In genomic region chr1:91618527-91619135, GRCm38 (mm10) we compare ENCODE assay signal across 14 mouse cellular contexts.
DNase-seq lines count a peak whose midpoint lies in the region; ATAC-seq lines count a peak whose summit lies in the region.
"Had no signal": no experiment of that assay in that cellular context is flagged by ENCODE, and none has a peak within 500 bp of the region (broad histone marks: within the 10 kb centered on the region; RNA-seq: fewer than 3 reads in every experiment).

No protein-coding gene starts in this region.

- 53% methylated on average over 14 of the region's 14 CpGs for WGBS in kidney, embryonic 15.5 days
- WGBS in forebrain, embryonic 16.5 days = 55% methylated on average over 14 of the region's 14 CpGs

- H3K4me3 ChIP-seq in kidney, embryonic 15.5 days (replicated peaks) = no peak overlapping the region
- H3K4me3 ChIP-seq in forebrain, embryonic 16.5 days (replicated peaks; ENCODE audit: low read length) = no peak overlapping the region
- H3K4me3 ChIP-seq: heart, embryonic 13.5 days; midbrain, embryonic 12.5 days; neural tube, embryonic 12.5 days had no signal

- H3K9ac ChIP-seq in kidney, embryonic 15.5 days = no peak overlapping the region
- no peak overlapping the region for H3K9ac ChIP-seq in forebrain, embryonic 16.5 days (replicated peaks; ENCODE audit: low read depth, low read length)
- H3K9ac ChIP-seq: heart, embryonic 13.5 days; liver, embryonic 14.5 days; midbrain, embryonic 12.5 days; neural tube, embryonic 12.5 days had no signal

- peak; percentile 16 for DNase-seq in kidney, adult 18-20 months
- peak; percentile 74 for DNase-seq in fat pad, adult 2 months (ENCODE audit: extremely low read depth, low read depth, low spot score)
- DNase-seq in kidney, adult 9 months = peak; percentile 43
- DNase-seq in lung, adult 18-20 months = peak; percentile 66 to 77
- no peak for DNase-seq in spleen, postnatal 36 days (ENCODE audit: low spot score in 2 of 2)
- DNase-seq in thymus, postnatal 10 days (ENCODE audit: low spot score in 2 of 2) = no peak
- DNase-seq: cerebellum, adult 2 months; right cerebral cortex, postnatal 4 days had no signal

- no peak for ATAC-seq in kidney, embryonic 15.5 days (replicated peaks; ENCODE audit: low FRiP score)
- no peak for ATAC-seq in forebrain, embryonic 16.5 days

- H3K4me2 ChIP-seq in kidney, embryonic 15.5 days = no peak overlapping the region
- H3K4me2 ChIP-seq in forebrain, embryonic 16.5 days (ENCODE audit: low read length) = no peak overlapping the region
- H3K4me2 ChIP-seq: heart, embryonic 13.5 days; midbrain, embryonic 12.5 days; neural tube, embryonic 12.5 days had no signal

- no peaks in the 10 kb centered on the region for H3K9me3 ChIP-seq in kidney, embryonic 15.5 days (replicated peaks)
- no peaks in the 10 kb centered on the region for H3K9me3 ChIP-seq in forebrain, embryonic 16.5 days (ENCODE audit: control insufficient read depth, low read length)
- H3K9me3 ChIP-seq: heart, embryonic 13.5 days; midbrain, embryonic 12.5 days; neural tube, embryonic 12.5 days had no signal

- H3K4me1 ChIP-seq in kidney, embryonic 15.5 days = peaks cover 6% of the 10 kb centered on the region; the same call in 1 of the 2 replicates
- no peaks in the 10 kb centered on the region for H3K4me1 ChIP-seq in forebrain, embryonic 16.5 days (replicated peaks; ENCODE audit: control insufficient read depth, insufficient read depth, low read length)
- H3K4me1 ChIP-seq: midbrain, embryonic 12.5 days had no signal

- no peaks in the 10 kb centered on the region for H3K36me3 ChIP-seq in kidney, embryonic 15.5 days
- H3K36me3 ChIP-seq in forebrain, embryonic 16.5 days (ENCODE audit: control insufficient read depth, insufficient read depth) = no peaks in the 10 kb centered on the region
- H3K36me3 ChIP-seq: heart, embryonic 13.5 days; midbrain, embryonic 12.5 days; neural tube, embryonic 12.5 days had no signal

- H3K27ac ChIP-seq in kidney, embryonic 15.5 days = no peak overlapping the region
- H3K27ac ChIP-seq in forebrain, embryonic 16.5 days (ENCODE audit: low read length) = no peak overlapping the region
- H3K27ac ChIP-seq: heart, embryonic 13.5 days; liver, embryonic 14.5 days; midbrain, embryonic 12.5 days; neural tube, embryonic 12.5 days had no signal

- peaks cover 18% of the 10 kb centered on the region for H3K27me3 ChIP-seq in kidney, embryonic 15.5 days
- no peaks in the 10 kb centered on the region for H3K27me3 ChIP-seq in forebrain, embryonic 16.5 days (replicated peaks; ENCODE audit: control insufficient read depth, insufficient read depth, low read length)
- H3K27me3 ChIP-seq: heart, embryonic 13.5 days; midbrain, embryonic 12.5 days; neural tube, embryonic 12.5 days had no signal

Comparison
In these comparisons a context has a peak if more than half of its experiments do, and no peak if none do; other contexts are left out.
1. DNase-seq: peak in kidney, adult 18-20 months (single experiment), fat pad, adult 2 months (single experiment), kidney, adult 9 months (single experiment) and lung, adult 18-20 months (2 of 2); none in spleen, postnatal 36 days (0 of 2) and thymus, postnatal 10 days (0 of 2).